Mouse (Mus musculus) retina, adult 2 months (tissue): ENCODE results near the gene Olfr1358.
A peak's percentile ranks its signal among the peaks of the same experiment; 100 is the strongest.
"Not testable (repeated sequence)": the region's sequence is repeated elsewhere in the genome, so short reads cannot be mapped to it uniquely, and the experiment has no call there.

Source experiments
- DNase-seq: peaks from one replicate; pipeline ENCODE4 v3.0.0-alpha.2; 2012; ENCODE audit warnings: low read depth, low spot score

Gene Olfr1358

DNA sequence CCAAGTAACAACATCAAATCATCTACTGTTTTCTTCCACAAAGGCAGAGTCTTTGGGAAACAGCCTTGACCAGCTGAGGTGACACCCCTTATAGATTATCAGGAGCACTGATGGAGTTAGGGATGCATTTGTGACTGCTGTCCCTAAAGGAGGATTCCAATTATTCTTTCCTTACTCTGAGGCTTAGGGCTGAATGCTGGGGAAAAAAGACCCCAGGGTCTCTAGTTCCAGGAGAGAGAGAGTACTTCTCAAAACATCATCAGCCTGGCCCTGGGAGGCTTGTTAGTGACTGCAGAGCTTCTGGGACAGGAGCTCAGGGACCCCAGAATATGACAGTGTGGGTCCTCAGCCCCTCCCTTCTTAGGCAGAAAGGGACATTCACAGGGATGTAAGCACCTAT is at the start of gene Olfr1358:
Gene Olfr1358 (plus strand): TSS at position 301 of the 400 bp plus-strand sequence.
- no peak for DNase-seq

- DNase-seq: no peak
Measured at GRCm38 (mm10) chr10:78467761-78468310, 49.4 kb upstream of the Olfr1358 start.

GRCm38 (mm10) chr10:78470582-78471313 is 46.5 kb upstream of the Olfr1358 start:
- no peak for DNase-seq

DNA sequence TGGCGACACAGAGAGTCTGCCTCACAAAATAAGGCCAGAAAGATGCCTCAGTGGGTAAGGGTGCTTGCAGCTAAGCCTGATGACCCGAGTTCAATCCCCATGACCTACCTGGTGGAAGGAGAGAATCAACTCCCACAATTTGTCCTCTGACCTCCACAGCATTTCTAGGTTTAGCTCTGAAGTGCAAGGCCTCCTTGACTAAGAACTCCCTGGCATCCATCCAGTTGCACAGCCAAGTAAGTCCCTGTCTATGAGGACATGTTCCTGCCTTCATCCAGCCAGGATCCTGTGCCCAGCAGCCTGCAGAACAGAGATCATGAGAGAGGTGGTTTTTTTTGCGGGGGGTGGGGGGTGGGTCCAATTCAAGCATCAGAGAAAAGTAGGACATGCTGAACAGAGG is 45.2 kb upstream of the Olfr1358 start:
- DNase-seq: no peak

- DNase-seq: no peak
Measured at GRCm38 (mm10) chr10:78473434-78473833, 43.8 kb upstream of the Olfr1358 start.

GRCm38 (mm10) chr10:78474759-78475158 is 42.5 kb upstream of the Olfr1358 start:
- DNase-seq: no peak

- no peak for DNase-seq
Measured at GRCm38 (mm10) chr10:78476821-78477220, 40.4 kb upstream of the Olfr1358 start.

DNA sequence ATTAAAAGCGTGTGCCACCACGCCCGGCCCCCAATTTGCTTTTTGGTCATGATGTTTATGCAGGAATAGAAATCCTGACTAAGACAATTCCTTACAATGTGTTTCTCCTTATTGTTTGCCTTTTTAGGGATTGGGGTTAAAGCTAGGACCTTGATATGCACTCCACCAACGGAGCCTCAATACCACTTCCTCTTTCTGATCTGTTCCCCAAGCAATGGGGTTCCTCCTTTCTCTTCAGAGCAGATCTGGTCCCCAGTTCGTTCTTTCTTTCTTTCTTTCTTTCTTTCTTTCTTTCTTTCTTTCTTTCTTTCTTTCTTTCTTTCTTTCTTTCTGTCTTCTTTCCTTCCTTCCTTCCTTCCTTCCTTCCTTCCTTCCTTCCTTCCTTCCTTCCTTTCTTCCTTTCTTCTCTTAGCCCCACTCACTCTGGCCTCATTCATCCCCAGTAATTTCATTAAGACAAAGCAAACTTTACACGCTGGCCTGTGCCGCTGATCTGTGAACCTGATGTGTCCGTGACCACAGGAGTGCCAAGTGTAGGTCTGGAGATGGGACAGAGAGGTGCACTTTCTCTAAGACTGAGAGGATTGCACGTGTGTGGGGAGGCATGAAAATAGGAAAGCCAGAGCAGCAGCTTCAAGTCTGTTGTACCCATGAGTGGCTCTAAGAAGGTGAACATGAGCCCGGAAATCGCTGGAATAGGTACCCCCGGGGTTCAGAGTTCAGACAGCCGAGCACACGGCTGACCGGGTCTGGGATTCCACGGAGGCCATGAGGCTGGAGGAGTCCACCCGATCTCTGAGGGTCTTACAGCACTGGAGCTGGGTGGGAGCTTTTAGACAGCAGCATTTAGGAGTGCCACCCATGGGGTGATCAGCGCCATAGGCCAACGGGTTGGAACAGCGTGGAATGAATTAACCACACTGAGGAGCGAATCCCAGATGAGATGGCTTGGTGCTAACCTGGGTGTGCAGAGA is 36.0 kb upstream of the Olfr1358 start:
- no peak for DNase-seq

GRCm38 (mm10) chr10:78481928-78482499 is 35.2 kb upstream of the Olfr1358 start:
- no peak for DNase-seq

- DNase-seq: not testable (repeated sequence)
Measured at GRCm38 (mm10) chr10:78485369-78485768, 31.9 kb upstream of the Olfr1358 start.

DNA sequence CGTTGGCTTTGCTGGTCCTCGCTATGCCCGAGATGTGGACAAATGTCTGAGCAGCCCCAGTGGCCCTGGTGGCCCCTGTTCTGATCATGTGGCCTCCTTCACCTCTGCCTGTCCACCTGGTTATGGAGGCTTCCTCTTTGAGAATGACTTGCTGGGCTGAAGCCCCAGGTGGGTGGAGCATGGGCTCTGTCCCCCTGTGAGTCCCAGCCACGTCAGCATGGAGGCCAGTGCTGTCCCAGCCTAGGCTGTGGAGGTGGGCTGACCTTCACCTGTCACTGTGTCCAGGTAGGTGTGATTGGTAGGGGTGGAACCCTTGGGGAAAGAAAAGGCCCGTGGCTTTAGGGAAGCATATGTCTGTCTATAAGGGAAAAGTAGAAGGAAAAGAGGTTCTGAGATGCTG is 30.4 kb upstream of the Olfr1358 start:
- no peak for DNase-seq

GRCm38 (mm10) chr10:78487431-78488086 is 29.7 kb upstream of the Olfr1358 start:
- no peak for DNase-seq

- no peak for DNase-seq
Measured at GRCm38 (mm10) chr10:78502986-78503733, 14.1 kb upstream of the Olfr1358 start.

DNA sequence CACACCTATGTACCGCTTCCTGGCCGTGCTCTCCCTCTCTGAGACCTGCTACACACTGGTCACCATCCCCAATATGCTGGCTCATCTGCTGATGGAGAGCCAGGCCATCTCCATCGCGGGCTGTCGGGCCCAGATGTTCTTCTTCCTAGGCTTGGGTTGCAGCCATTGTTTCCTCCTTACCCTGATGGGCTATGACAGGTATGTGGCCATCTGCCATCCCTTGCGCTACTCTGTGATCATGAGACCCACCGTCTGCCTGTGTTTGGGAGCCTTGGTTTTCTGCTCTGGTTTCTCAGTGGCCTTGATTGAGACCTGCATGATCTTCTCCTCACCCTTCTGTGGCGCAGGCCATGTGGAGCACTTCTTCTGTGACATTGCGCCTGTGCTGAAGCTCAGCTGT is 2.6 kb downstream of the Olfr1358 start:
- no peak for DNase-seq

DNA sequence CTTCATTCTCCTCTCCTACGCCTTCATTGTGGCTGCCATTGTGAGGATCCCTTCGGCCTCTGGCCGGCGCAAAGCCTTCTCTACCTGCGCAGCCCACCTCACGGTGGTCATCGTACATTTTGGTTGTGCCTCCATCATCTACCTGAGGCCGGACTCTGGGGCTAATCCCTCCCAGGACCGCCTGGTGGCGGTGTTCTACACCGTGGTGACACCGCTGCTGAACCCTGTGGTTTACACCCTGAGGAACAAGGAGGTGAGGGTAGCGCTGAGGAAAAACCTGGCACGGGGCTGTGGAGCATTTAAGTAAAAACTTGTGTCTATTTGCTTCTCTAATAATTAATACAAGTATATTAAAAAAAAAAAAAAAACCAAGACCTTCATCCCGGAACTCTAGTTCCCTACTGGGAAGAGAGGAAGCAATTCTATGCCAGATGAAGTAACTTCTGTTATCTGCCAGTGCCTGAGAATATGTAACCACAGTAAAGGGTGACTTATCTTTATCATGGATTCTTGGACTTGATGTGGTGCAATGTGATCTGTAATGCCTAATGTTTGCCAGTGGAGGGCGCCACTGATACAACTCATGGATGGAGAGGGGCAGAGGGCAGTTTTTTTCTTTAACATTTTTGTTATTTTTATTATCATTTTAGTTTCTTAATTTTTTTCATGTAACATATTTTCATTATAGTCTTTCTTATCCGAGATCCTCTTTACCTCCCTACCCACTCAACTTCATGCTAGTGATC is 3.2 kb downstream of the Olfr1358 start:
- peak; percentile 2 for DNase-seq

- DNase-seq: not testable (repeated sequence)
Measured at GRCm38 (mm10) chr10:78525071-78525470, 7.8 kb downstream of the Olfr1358 start.

DNA sequence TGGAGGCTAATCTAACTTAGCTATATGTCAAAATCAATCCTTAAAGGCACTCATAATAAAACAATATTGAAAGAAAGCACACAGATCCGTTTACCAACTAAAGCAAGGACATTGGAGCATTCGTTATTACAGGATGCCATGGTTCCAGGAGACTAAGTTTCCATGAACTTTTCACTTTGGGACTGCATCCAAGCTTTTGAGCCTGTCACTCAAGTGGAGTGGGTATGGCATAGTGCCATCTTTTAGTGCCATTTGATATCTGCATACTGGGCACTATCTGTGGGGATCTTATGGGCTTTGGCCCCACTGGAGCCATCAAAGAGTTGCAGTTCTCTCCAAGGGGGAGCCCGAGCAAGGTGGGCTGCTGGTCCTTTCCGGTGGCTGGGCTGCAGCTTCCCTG is 8.3 kb downstream of the Olfr1358 start:
- DNase-seq: no peak

- DNase-seq: no peak
Measured at GRCm38 (mm10) chr10:78540943-78541342, 23.7 kb downstream of the Olfr1358 start.

DNA sequence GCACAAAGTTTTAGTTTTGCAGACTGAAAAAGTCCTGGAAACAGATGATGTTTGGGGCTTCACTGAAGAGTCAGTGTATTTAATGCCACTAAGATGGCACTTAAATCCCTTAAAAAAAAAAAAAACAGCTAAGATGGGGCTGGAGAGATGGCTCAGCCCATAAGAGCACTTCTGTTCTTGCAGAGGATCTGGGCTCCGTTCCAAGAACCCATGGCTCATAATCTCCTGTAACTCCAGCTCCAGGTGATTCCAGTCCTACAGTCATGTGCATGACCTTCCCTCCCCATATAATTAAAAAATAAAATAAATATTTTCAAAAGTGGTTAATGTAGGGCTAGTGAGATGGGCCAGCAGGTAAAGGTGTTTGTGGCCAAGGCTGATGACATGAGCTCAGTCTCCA is 47.8 kb downstream of the Olfr1358 start:
- DNase-seq: no peak

DNA sequence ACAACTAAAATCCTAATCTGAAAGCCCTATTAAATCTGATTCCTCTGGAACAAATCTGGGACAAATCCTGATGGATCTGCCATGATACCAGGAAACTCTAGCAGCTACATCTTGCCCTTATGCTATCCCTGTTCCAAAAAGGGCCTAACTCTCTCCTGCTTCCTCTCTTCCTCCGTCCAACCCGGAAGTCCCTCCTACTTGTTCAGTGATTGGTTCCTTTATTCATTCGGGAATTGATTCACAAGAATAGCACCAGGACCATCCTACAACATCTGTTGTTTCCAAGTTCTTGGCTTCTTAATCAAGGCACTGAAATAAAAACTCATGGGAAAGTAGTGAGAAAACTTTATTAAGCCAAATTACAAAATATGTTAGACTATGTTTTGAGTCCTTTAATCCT is 52.0 kb downstream of the Olfr1358 start:
- DNase-seq: no peak
